Mouse (Mus musculus) hindbrain, embryonic 14.5 days (tissue): Measurements from ENCODE around the gene Zdhhc21. TPM values are rescaled to one million over a fixed set of nuclear protein-coding genes. Genes with fewer than 3 reads are reported as not detected.

Experiments
- ATAC-seq: fragments of 200-750 bp; cut with Nextera tagmentation; 2 replicates; pipeline ENCODE4 v1.8.0; 2017; ENCODE audit warnings: moderate number of reproducible peaks, mild to moderate bottlenecking, moderate TSS enrichment, moderate library complexity; ENCODE audit not compliant: low FRiP score
- DNase-seq: peaks from one replicate; pipeline ENCODE4 v3.0.0-alpha.2; 2015; ENCODE audit warnings: low spot score
- H3K27ac ChIP-seq: fragments of 300-500 bp; sonication (generic); 2 replicates; pipeline ENCODE4 v1.5.1; 2014; ENCODE audit warnings: mild to moderate bottlenecking, moderate library complexity
- H3K27me3 ChIP-seq: fragments of 300-500 bp; sonication (generic); 2 replicates; pipeline ENCODE4 v1.6.1; 2014; ENCODE audit warnings: mild to moderate bottlenecking, low read length, mixed read lengths; ENCODE audit not compliant: control insufficient read depth, insufficient read depth
- H3K36me3 ChIP-seq: fragments of 300-500 bp; sonication (generic); replicated peaks from 2 replicates; pipeline ENCODE4 v1.6.1; 2014; ENCODE audit not compliant: control insufficient read depth, insufficient read depth
- H3K4me1 ChIP-seq: fragments of 300-500 bp; sonication (generic); replicated peaks from 2 replicates; pipeline ENCODE4 v1.6.1; 2014; ENCODE audit warnings: antibody characterized with exemption, low read length, mixed read lengths; ENCODE audit not compliant: control insufficient read depth, insufficient read depth
- H3K4me2 ChIP-seq: fragments of 300-500 bp; sonication (generic); replicated peaks from 2 replicates; pipeline ENCODE4 v1.6.1; 2014; ENCODE audit warnings: mild to moderate bottlenecking, moderate library complexity
- H3K4me3 ChIP-seq: fragments of 300-500 bp; sonication (generic); replicated peaks from 2 replicates; pipeline ENCODE4 v1.5.1; 2014; ENCODE audit warnings: mild to moderate bottlenecking, low read length
- H3K9ac ChIP-seq: fragments of 300-500 bp; sonication (generic); 2 replicates; pipeline ENCODE4 v1.6.1; 2014
- H3K9me3 ChIP-seq: fragments of 300-500 bp; sonication (generic); 2 replicates; pipeline ENCODE4 v1.6.1; 2016; ENCODE audit warnings: low read length; ENCODE audit not compliant: control insufficient read depth
- WGBS: fragments of 180-500 bp; shearing (Covaris S2); extraction: QIAGEN DNeasy Blood & Tissue Kit; methylation state at CpG from one replicate; pipeline ENCODE4 v1.1.7; 2014; 5-methylcytosine and 5-hydroxymethylcytosine counted together
- polyA plus RNA-seq: library from polyadenylated mRNA; unstranded; fragments of >200 nt; fragmentation: Nextera tagmentation; extraction: Ambion mirVana; gene quantifications from 2 replicates; pipeline ENCODE4 v1.2.1, GENCODE M21; 2014

The Zdhhc21 gene
- polyA plus RNA-seq, 1 experiment from 2014 or later, result 16.8 TPM

GRCm38 (mm10) chr4:82755616-82756294 is 104.0 kb downstream of the Zdhhc21 start:
- Histone ChIP-seq H3K36me3 (no peaks in the 10 kb centered on the region), H3K27me3 (no peaks in the 10 kb centered on the region), H3K9ac (no peak overlapping the region), H3K4me3 (no peak overlapping the region), H3K4me2 (no peak overlapping the region), H3K4me1 (no peaks in the 10 kb centered on the region), H3K27ac (no peak overlapping the region), H3K9me3 (no peaks in the 10 kb centered on the region)
- no peak for DNase-seq
- ATAC-seq, result no peak; the same call in 1 of the 2 replicates
- WGBS, result 15% methylated on average over 3 of the region's 3 CpGs

Other genes with a start within 250 kb of the Zdhhc21 start
- gene Nfib, start 154.2 kb downstream of the Zdhhc21 start, polyA plus RNA-seq, result 75.7 and 90.8 TPM in 2 replicates
- gene Cer1, start 25.2 kb upstream of the Zdhhc21 start, polyA plus RNA-seq, result not detected in 2 replicates
- gene Frem1, start 192.4 kb upstream of the Zdhhc21 start, polyA plus RNA-seq, result 3.4 and 3.8 TPM in 2 replicates